Mouse (Mus musculus) CH12.LX (cell line): Measurements from ENCODE around the gene Olfml2b. TPM values are rescaled to one million over a fixed set of nuclear protein-coding genes. Genes with fewer than 3 reads are reported as not detected.

Experiments used
- DNase-seq: peaks from one replicate; pipeline ENCODE4 v3.0.0-alpha.2; 2013; ENCODE audit errors: extremely low read depth
- H3K27ac ChIP-seq: 2 replicates; pipeline ENCODE4 v1.5.1; 2012; ENCODE audit warnings: low read depth, mild to moderate bottlenecking, control low read depth, moderate library complexity; ENCODE audit not compliant: insufficient read depth
- H3K27me3 ChIP-seq: replicated peaks from 2 replicates; pipeline ENCODE3; 2012; ENCODE audit warnings: inconsistent platforms
- H3K36me3 ChIP-seq, 2 experiments: replicated peaks in 1 of 2; 2 replicates each; pipeline versions ENCODE3 to v1.6.1; 2012; ENCODE audit warnings: inconsistent platforms in 1 of 2, low read length in 1 of 2, mild to moderate bottlenecking in 1 of 2, mixed read lengths in 1 of 2, moderate library complexity in 1 of 2; ENCODE audit not compliant: control insufficient read depth in 1 of 2, insufficient read depth in 1 of 2
- H3K4me1 ChIP-seq, 2 experiments: 2 replicates each; pipeline ENCODE4 v1.6.1; 2012; ENCODE audit warnings: inconsistent platforms in 1 of 2, moderate library complexity in 1 of 2; ENCODE audit not compliant: insufficient read depth in 2 of 2, control insufficient read depth in 1 of 2
- H3K4me2 ChIP-seq: 2 replicates; pipeline ENCODE4 v1.6.1; 2012; ENCODE audit warnings: low read depth, mild to moderate bottlenecking, control low read depth; ENCODE audit not compliant: poor library complexity, insufficient read depth, severe bottlenecking
- H3K4me3 ChIP-seq, 3 experiments: fragments of 150-350 bp in 1 of 3; sonication (generic) in 1 of 3; replicated peaks in 1 of 3; 2 replicates each; pipeline versions ENCODE3 to v1.5.1; 2011 to 2012; ENCODE audit warnings: low read depth in 2 of 3, low read length in 2 of 3, mild to moderate bottlenecking in 2 of 3, moderate library complexity in 2 of 3, control low read depth in 1 of 3, improper control_type of control experiment in 1 of 3, inconsistent platforms in 1 of 3, mixed read lengths in 1 of 3; ENCODE audit not compliant: poor library complexity in 1 of 3
- H3K79me2 ChIP-seq: replicated peaks from 2 replicates; pipeline ENCODE4 v1.6.1; 2012; ENCODE audit warnings: mild to moderate bottlenecking, moderate library complexity; ENCODE audit not compliant: control insufficient read depth, poor library complexity, insufficient read depth, severe bottlenecking; ENCODE audit errors: extremely low read depth
- H3K9ac ChIP-seq: 2 replicates; pipeline ENCODE4 v1.6.1; 2012; ENCODE audit warnings: low read depth, mild to moderate bottlenecking, control low read depth, moderate library complexity; ENCODE audit not compliant: insufficient read depth
- H3K9me3 ChIP-seq: replicated peaks from 2 replicates; pipeline ENCODE3; 2012; ENCODE audit warnings: low read length, inconsistent platforms, mixed read lengths
- CHD1 ChIP-seq: IDR thresholded peaks from 2 replicates; pipeline ENCODE4 v1.6.1; 2012; ENCODE audit warnings: low read depth, low read length, improper control_type of control experiment, inconsistent platforms
- E2F4 ChIP-seq: IDR thresholded peaks from 2 replicates; pipeline ENCODE4 v1.6.1; 2011; ENCODE audit warnings: low read depth, low read length, improper control_type of control experiment; ENCODE audit not compliant: insufficient replicate concordance
- HCFC1 ChIP-seq: IDR thresholded peaks from 2 replicates; pipeline ENCODE4 v1.6.1; 2012; ENCODE audit warnings: low read depth, mild to moderate bottlenecking, inconsistent platforms, low read length, improper control_type of control experiment
- JUN ChIP-seq: IDR thresholded peaks from 2 replicates; pipeline ENCODE4 v1.6.1; 2011; ENCODE audit warnings: low read depth, mild to moderate bottlenecking, low read length, improper control_type of control experiment, moderate library complexity; ENCODE audit not compliant: insufficient read depth
- KAT2A ChIP-seq: IDR thresholded peaks from 2 replicates; pipeline ENCODE4 v1.6.1; 2012; ENCODE audit warnings: low read length, improper control_type of control experiment, inconsistent platforms; ENCODE audit not compliant: insufficient replicate concordance
- MAX ChIP-seq: IDR thresholded peaks from 2 replicates; pipeline ENCODE4 v1.6.1; 2011; ENCODE audit warnings: low read length, improper control_type of control experiment
- MAZ ChIP-seq: IDR thresholded peaks from 2 replicates; pipeline ENCODE4 v1.6.1; 2012; ENCODE audit warnings: low read depth, mild to moderate bottlenecking, inconsistent platforms, low read length, improper control_type of control experiment, moderate library complexity
- MEF2A ChIP-seq: IDR thresholded peaks from 2 replicates; pipeline ENCODE4 v1.6.1; 2014; ENCODE audit warnings: low read depth, mild to moderate bottlenecking, inconsistent platforms, low read length, improper control_type of control experiment, borderline replicate concordance
- MYC ChIP-seq: IDR thresholded peaks from 2 replicates; pipeline ENCODE4 v1.6.1; 2011; ENCODE audit warnings: low read depth, mild to moderate bottlenecking, improper control_type of control experiment, low read length
- NELFE ChIP-seq: IDR thresholded peaks from 2 replicates; pipeline ENCODE4 v1.6.1; 2011; ENCODE audit warnings: low read depth, low read length, improper control_type of control experiment
- NRF1 ChIP-seq: IDR thresholded peaks from 2 replicates; pipeline ENCODE4 v1.6.1; 2014; ENCODE audit warnings: low read depth, mild to moderate bottlenecking, inconsistent platforms, low read length, improper control_type of control experiment, moderate library complexity
- POLR2A ChIP-seq: IDR thresholded peaks from 2 replicates; pipeline ENCODE4 v1.6.1; 2011; ENCODE audit warnings: low read depth, mild to moderate bottlenecking, improper control_type of control experiment, low read length
- POLR2AphosphoS2 ChIP-seq: IDR thresholded peaks from 2 replicates; pipeline ENCODE4 v1.6.1; 2011; ENCODE audit warnings: low read depth, low read length, improper control_type of control experiment
- RAD21 ChIP-seq: IDR thresholded peaks from 2 replicates; pipeline ENCODE4 v1.6.1; 2011; ENCODE audit warnings: low read depth, mild to moderate bottlenecking, low read length, improper control_type of control experiment, moderate library complexity
- RCOR1 ChIP-seq: conservative IDR thresholded peaks from 2 replicates; pipeline ENCODE4 v1.6.1; 2012; ENCODE audit warnings: low read depth, mild to moderate bottlenecking, inconsistent platforms, low read length, improper control_type of control experiment
- SMC3 ChIP-seq: IDR thresholded peaks from 2 replicates; pipeline ENCODE4 v1.6.1; 2011; ENCODE audit warnings: low read depth, low read length, improper control_type of control experiment
- TCF12 ChIP-seq: IDR thresholded peaks from 2 replicates; pipeline ENCODE4 v1.6.1; 2014; ENCODE audit warnings: low read depth, mild to moderate bottlenecking, inconsistent platforms, low read length, improper control_type of control experiment
- UBTF ChIP-seq: IDR thresholded peaks from 2 replicates; pipeline ENCODE4 v1.6.1; 2012; ENCODE audit warnings: low read depth, mild to moderate bottlenecking, inconsistent platforms, low read length, improper control_type of control experiment, moderate library complexity
- USF1 ChIP-seq: IDR thresholded peaks from 2 replicates; pipeline ENCODE4 v1.6.1; 2014; ENCODE audit warnings: low read depth, mild to moderate bottlenecking, inconsistent platforms, low read length, improper control_type of control experiment
- ZKSCAN1 ChIP-seq: IDR thresholded peaks from 2 replicates; pipeline ENCODE4 v1.6.1; 2012; ENCODE audit warnings: low read depth, inconsistent platforms, low read length, improper control_type of control experiment, borderline replicate concordance
- ZMIZ1 ChIP-seq: IDR thresholded peaks from 2 replicates; pipeline ENCODE4 v1.6.1; 2012; ENCODE audit warnings: low read depth, mild to moderate bottlenecking, inconsistent platforms, low read length, improper control_type of control experiment
- dilution Hi-C: fragments of 300-500 bp; cut with MboI; formaldehyde crosslinking; loops from 2 replicates; pipeline ENCODE4 v1.14.3; 2020; ENCODE audit warnings: low sequenced_read_pairs; ENCODE audit not compliant: extremely low pct_unique_long_range_greater_than_20kb, extremely low pct_ligation_motif_present
- in situ Hi-C: fragments of 300-500 bp; cut with MboI; formaldehyde crosslinking; loops from 3 replicates; pipeline ENCODE4 v1.14.3; 2019; ENCODE audit warnings: low sequenced_read_pairs, low pct_ligation_motif_present, low pct_unique_long_range_greater_than_20kb, mixed read lengths
- polyA plus RNA-seq: library from polyadenylated mRNA; unstranded; fragments of >175 nt; gene quantifications from 2 replicates; pipeline ENCODE4 v1.2.1, GENCODE M21; 2012; ENCODE audit warnings: low read depth; ENCODE audit not compliant: insufficient read length
- total RNA-seq, 2 experiments: library from RNA; depleted of rRNA; stranded (reverse); fragments of 300-350 nt in 1 of 2; fragments of >200 nt in 1 of 2; gene quantifications; 2 replicates each; pipeline ENCODE4 v1.2.3; 2012 to 2014

Gene Olfml2b
- total and polyA plus RNA-seq, 3 experiments, result 0.34 to 1.0 (median 0.35) TPM

DNA sequence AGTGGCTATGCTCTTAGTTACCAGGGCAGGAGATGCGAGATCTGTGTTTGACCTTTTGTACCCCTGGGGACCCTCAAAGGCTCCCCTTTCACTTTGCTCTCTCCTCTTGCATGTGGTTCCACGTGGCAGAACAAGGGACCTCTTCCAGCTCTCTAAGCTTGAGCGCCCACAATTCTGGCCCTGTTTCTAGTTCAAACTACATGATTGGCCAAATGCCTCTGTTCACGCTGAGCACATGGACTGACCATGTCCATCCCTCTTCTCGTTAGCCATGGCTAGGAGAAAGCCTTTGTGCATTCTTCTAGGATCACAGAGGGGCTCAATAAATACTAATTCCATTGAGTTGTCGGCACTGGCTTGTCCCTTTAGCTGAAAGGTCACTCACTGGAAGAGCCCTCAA is 51.0 kb downstream of the Olfml2b start:
- no peak overlapping the region for H3K4me3 ChIP-seq

DNA sequence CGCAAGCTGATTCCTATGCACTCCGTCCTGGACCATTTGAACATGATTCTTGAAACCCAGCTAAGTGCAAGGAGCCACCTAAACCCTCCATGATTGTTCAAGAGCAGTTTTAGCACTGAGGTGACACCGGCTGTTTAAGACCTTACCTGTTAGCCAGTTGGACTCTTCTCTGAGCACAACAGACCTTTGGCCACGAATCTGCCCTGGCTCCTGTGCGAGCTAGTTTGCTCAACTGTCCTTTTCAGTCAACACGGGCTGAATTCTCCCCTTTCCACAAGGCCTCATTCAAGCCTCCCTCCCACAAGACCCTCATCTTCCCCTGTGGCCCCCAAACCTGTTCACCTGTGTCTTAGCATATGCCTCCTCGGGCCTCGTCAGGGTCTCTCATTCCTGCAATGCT is 52.7 kb downstream of the Olfml2b start:
- Histone ChIP-seq H3K27me3 (no peaks in the 10 kb centered on the region), H3K79me2 (no peaks in the 10 kb centered on the region), H3K9me3 (no peaks in the 10 kb centered on the region), H3K27ac (no peak overlapping the region), H3K4me2 (no peak overlapping the region), H3K4me3 (no peak overlapping the region), H3K36me3 (no peaks in the 10 kb centered on the region), H3K9ac (no peak overlapping the region), H3K4me1 (peaks cover 20 to 37% of the 10 kb centered on the region in 2 experiments)
- DNase-seq, result no peak
- TF ChIP-seq NELFE (no peak), JUN (no peak)
- in situ Hi-C loops (no loop called here), dilution Hi-C loops (no loop called here)

More for the DNA sequence above, 51.0 kb downstream of the Olfml2b start:
- DNase-seq, result no peak
- in situ Hi-C loops (no loop called here), dilution Hi-C loops (no loop called here)
- no peaks in the 10 kb centered on the region for H3K36me3 ChIP-seq
- peaks cover 8 to 21% of the 10 kb centered on the region in 2 experiments for H3K4me1 ChIP-seq
- H3K79me2 ChIP-seq, result no peaks in the 10 kb centered on the region
- H3K4me2 ChIP-seq, result no peak overlapping the region
- no peak overlapping the region for H3K9ac ChIP-seq
- H3K27me3 ChIP-seq, result no peaks in the 10 kb centered on the region
- no peaks in the 10 kb centered on the region for H3K9me3 ChIP-seq
- TF ChIP-seq ZMIZ1, result no peak
- TF ChIP-seq NELFE, result no peak
- TF ChIP-seq CHD1, result no peak
- no peak for TF ChIP-seq TCF12
- no peak for TF ChIP-seq NRF1
- no peak for TF ChIP-seq RCOR1
- no peak for TF ChIP-seq ZKSCAN1
- TF ChIP-seq MYC, result no peak
- TF ChIP-seq USF1, result no peak
- no peak for TF ChIP-seq SMC3
- no peak for TF ChIP-seq UBTF
- TF ChIP-seq MEF2A, result no peak
- TF ChIP-seq MAZ, result no peak
- no peak for TF ChIP-seq HCFC1
- no peak for TF ChIP-seq MAX
- TF ChIP-seq KAT2A, result no peak
- TF ChIP-seq E2F4, result no peak
- no peak for TF ChIP-seq RAD21
- TF ChIP-seq POLR2A, result no peak
- TF ChIP-seq POLR2AphosphoS2, result no peak
- no peak overlapping the region for H3K27ac ChIP-seq
